Mouse (Mus musculus) hindbrain, embryonic 16.5 days (tissue): ENCODE results near the gene Gm21616. TPM values are rescaled to one million over a fixed set of nuclear protein-coding genes. Genes with fewer than 3 reads are reported as not detected.
"Not testable (repeated sequence)": the region's sequence is repeated elsewhere in the genome, so short reads cannot be mapped to it uniquely, and the experiment has no call there.

Experiments used
- ATAC-seq: fragments of 200-750 bp; cut with Nextera tagmentation; 2 replicates; pipeline ENCODE4 v1.8.0; 2017; ENCODE audit warnings: moderate TSS enrichment, moderate library complexity
- H3K27ac ChIP-seq: fragments of 300-500 bp; sonication (generic); 2 replicates; pipeline ENCODE4 v1.5.1; 2014; ENCODE audit warnings: low read depth, mild to moderate bottlenecking, control low read depth, low read length, moderate library complexity
- H3K27me3 ChIP-seq: fragments of 300-500 bp; sonication (generic); replicated peaks from 2 replicates; pipeline ENCODE4 v1.6.1; 2014; ENCODE audit warnings: low read length; ENCODE audit not compliant: control insufficient read depth, insufficient read depth
- H3K36me3 ChIP-seq: fragments of 300-500 bp; sonication (generic); 2 replicates; pipeline ENCODE4 v1.6.1; 2014; ENCODE audit warnings: mild to moderate bottlenecking, low read length, moderate library complexity, mixed read lengths; ENCODE audit not compliant: control insufficient read depth, insufficient read depth
- H3K4me1 ChIP-seq: fragments of 300-500 bp; sonication (generic); 2 replicates; pipeline ENCODE4 v1.6.1; 2014; ENCODE audit warnings: low read depth, low read length; ENCODE audit not compliant: control insufficient read depth, insufficient read depth
- H3K4me2 ChIP-seq: fragments of 300-500 bp; sonication (generic); 2 replicates; pipeline ENCODE4 v1.6.1; 2014; ENCODE audit warnings: mild to moderate bottlenecking, low read length, control low read depth, moderate library complexity
- H3K4me3 ChIP-seq: fragments of 300-500 bp; sonication (generic); 2 replicates; pipeline ENCODE4 v1.5.1; 2014; ENCODE audit warnings: mild to moderate bottlenecking, low read length, control low read depth, moderate library complexity
- H3K9ac ChIP-seq: fragments of 300-500 bp; sonication (generic); 2 replicates; pipeline ENCODE4 v1.6.1; 2014; ENCODE audit warnings: low read depth, mild to moderate bottlenecking, control low read depth, low read length, moderate library complexity
- H3K9me3 ChIP-seq: fragments of 300-500 bp; sonication (generic); 2 replicates; pipeline ENCODE4 v1.6.1; 2014; ENCODE audit warnings: mild to moderate bottlenecking, low read length, moderate library complexity; ENCODE audit not compliant: control insufficient read depth
- WGBS: fragments of 180-500 bp; shearing (Covaris S2); extraction: QIAGEN DNeasy Blood & Tissue Kit; methylation state at CpG from one replicate; pipeline ENCODE4 v1.1.7; 2014; 5-methylcytosine and 5-hydroxymethylcytosine counted together
- polyA plus RNA-seq: library from polyadenylated mRNA; unstranded; fragments of >200 nt; fragmentation: Nextera tagmentation; extraction: Ambion mirVana; gene quantifications from 2 replicates; pipeline ENCODE4 v1.2.1, GENCODE M21; 2015

The Gm21616 gene
- not detected in 2 replicates for polyA plus RNA-seq

DNA sequence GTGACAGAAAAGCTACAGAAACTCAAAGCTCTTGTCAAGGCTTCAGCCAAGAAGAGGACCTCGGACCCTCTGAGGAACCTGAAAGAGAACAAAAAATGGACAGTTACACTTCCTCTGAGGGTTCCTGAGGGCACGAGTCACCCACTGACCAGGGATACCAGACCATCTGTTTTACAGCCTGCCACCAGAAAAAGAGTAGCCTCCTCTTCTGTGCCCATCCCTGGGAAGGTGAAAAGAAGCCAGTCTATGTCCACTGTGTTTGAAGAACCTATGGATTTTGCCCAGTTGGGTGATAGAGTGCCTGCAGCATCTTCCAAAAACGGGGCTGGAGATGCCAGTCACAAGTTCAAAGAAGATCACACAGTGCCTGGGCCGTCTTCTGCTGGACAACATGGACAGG is at the start of gene Gm21616:
Gene Gm21616, plus strand, starts transcription at position 301 of the 400 bp plus-strand sequence.
- H3K4me2 ChIP-seq, H3K27ac ChIP-seq, H3K4me3 ChIP-seq, ATAC-seq, H3K36me3 ChIP-seq, H3K9me3 ChIP-seq, H3K4me1 ChIP-seq, H3K9ac ChIP-seq, H3K27me3 ChIP-seq: not testable (repeated sequence)
- WGBS, result no CpG with 5 or more reads among the region's 4 CpGs
